Mouse (Mus musculus): ENCODE measurements at regions not wholly inside any gene's neighbourhood (a gene's known extent, or its start where the extent isn't known, plus 50 kb on each side); places are given as distances from the start of the nearest gene placed in this dataset.

GRCm38 (mm10) chr14:92016991-92017390 lies 1873.5 kb downstream of the Pcdh9 start:
- Histone ChIP-seq H3K4me3 (ENCODE audit: low read length) (no peak overlapping the region), H3K9ac (replicated peaks; ENCODE audit: low read length) (no peak overlapping the region)

GRCm38 (mm10) chr14:91991290-91991689 lies 1899.2 kb downstream of the Pcdh9 start:
- ATAC-seq (ENCODE audit: low FRiP score, low TSS enrichment): peak; percentile 77; the same call in 1 of the 2 replicates

More at GRCm38 (mm10) chr14:92016991-92017390, 1873.5 kb downstream of the Pcdh9 start:
- H3K4me2 ChIP-seq (replicated peaks; ENCODE audit: low read depth, low read length): no peak overlapping the region
- no peaks in the 10 kb centered on the region for H3K4me1 ChIP-seq (ENCODE audit: insufficient read depth, low read length)
- no peaks in the 10 kb centered on the region for H3K36me3 ChIP-seq (ENCODE audit: insufficient read depth, low read length)
- no peaks in the 10 kb centered on the region for H3K27me3 ChIP-seq (ENCODE audit: insufficient read depth, low read length)
- ATAC-seq (ENCODE audit: low FRiP score, low TSS enrichment): no peak
- no peaks in the 10 kb centered on the region for H3K9me3 ChIP-seq (ENCODE audit: low read length)
- no peak overlapping the region for H3K27ac ChIP-seq (ENCODE audit: low read length)

More at GRCm38 (mm10) chr14:91991290-91991689, 1899.2 kb downstream of the Pcdh9 start:
- H3K9me3 ChIP-seq (ENCODE audit: low read length): no peaks in the 10 kb centered on the region
- H3K27ac ChIP-seq (ENCODE audit: low read length): no peak overlapping the region
- no peak overlapping the region for H3K9ac ChIP-seq (replicated peaks; ENCODE audit: low read length)
- H3K4me3 ChIP-seq (ENCODE audit: low read length): no peak overlapping the region
- no peak overlapping the region for H3K4me2 ChIP-seq (replicated peaks; ENCODE audit: low read depth, low read length)
- WGBS: 27% methylated on average over 2 of the region's 2 CpGs
- H3K27me3 ChIP-seq (ENCODE audit: insufficient read depth, low read length): no peaks in the 10 kb centered on the region
- no peaks in the 10 kb centered on the region for H3K36me3 ChIP-seq (ENCODE audit: insufficient read depth, low read length)
- H3K4me1 ChIP-seq (ENCODE audit: insufficient read depth, low read length): no peaks in the 10 kb centered on the region
